Mouse (Mus musculus) liver, embryonic 13.5 days (tissue): Measurements from ENCODE around the gene Gm11084. TPM values are rescaled to one million over a fixed set of nuclear protein-coding genes. Genes with fewer than 3 reads are reported as not detected.

Source experiments
- ATAC-seq: fragments of 200-750 bp; cut with Nextera tagmentation; 2 replicates; pipeline ENCODE4 v1.8.0; 2017; ENCODE audit warnings: low read depth, mild to moderate bottlenecking, moderate number of reproducible peaks, moderate library complexity
- DNase-seq: peaks from one replicate; pipeline ENCODE4 v3.0.0; 2022
- H3K27ac ChIP-seq: fragments of 300-500 bp; sonication (generic); 2 replicates; pipeline ENCODE4 v1.5.1; 2015; ENCODE audit warnings: moderate library complexity, mild to moderate bottlenecking, inconsistent platforms
- H3K27me3 ChIP-seq: fragments of 300-500 bp; sonication (generic); 2 replicates; pipeline ENCODE4 v1.6.1; 2015; ENCODE audit warnings: mild to moderate bottlenecking, inconsistent platforms
- H3K36me3 ChIP-seq: fragments of 300-500 bp; sonication (generic); 2 replicates; pipeline ENCODE4 v1.6.1; 2015; ENCODE audit warnings: mild to moderate bottlenecking, inconsistent platforms
- H3K4me1 ChIP-seq: fragments of 300-500 bp; sonication (generic); replicated peaks from 2 replicates; pipeline ENCODE4 v1.6.1; 2015; ENCODE audit warnings: inconsistent platforms
- H3K4me2 ChIP-seq: fragments of 300-500 bp; sonication (generic); 2 replicates; pipeline ENCODE4 v1.6.1; 2015; ENCODE audit warnings: inconsistent platforms, mild to moderate bottlenecking, moderate library complexity
- H3K4me3 ChIP-seq: fragments of 300-500 bp; sonication (generic); replicated peaks from 2 replicates; pipeline ENCODE4 v1.5.1; 2015; ENCODE audit warnings: mild to moderate bottlenecking, inconsistent platforms
- H3K9ac ChIP-seq: fragments of 300-500 bp; sonication (generic); 2 replicates; pipeline ENCODE4 v1.6.1; 2015; ENCODE audit warnings: mild to moderate bottlenecking, inconsistent platforms
- H3K9me3 ChIP-seq: fragments of 300-500 bp; sonication (generic); replicated peaks from 2 replicates; pipeline ENCODE4 v1.6.1; 2016; ENCODE audit warnings: inconsistent platforms
- WGBS: fragments of 180-500 bp; shearing (Covaris S2); methylation state at CpG from one replicate; pipeline ENCODE4 v1.1.7; 2015; ENCODE audit not compliant: insufficient replicate concordance; 5-methylcytosine and 5-hydroxymethylcytosine counted together
- polyA plus RNA-seq: library from polyadenylated mRNA; unstranded; fragments of >200 nt; fragmentation: Nextera tagmentation; extraction: Ambion mirVana; gene quantifications from 2 replicates; pipeline ENCODE4 v1.2.1, GENCODE M21; 2015

The Gm11084 gene
- polyA plus RNA-seq, 1 experiment from 2014 or later = not detected

DNA sequence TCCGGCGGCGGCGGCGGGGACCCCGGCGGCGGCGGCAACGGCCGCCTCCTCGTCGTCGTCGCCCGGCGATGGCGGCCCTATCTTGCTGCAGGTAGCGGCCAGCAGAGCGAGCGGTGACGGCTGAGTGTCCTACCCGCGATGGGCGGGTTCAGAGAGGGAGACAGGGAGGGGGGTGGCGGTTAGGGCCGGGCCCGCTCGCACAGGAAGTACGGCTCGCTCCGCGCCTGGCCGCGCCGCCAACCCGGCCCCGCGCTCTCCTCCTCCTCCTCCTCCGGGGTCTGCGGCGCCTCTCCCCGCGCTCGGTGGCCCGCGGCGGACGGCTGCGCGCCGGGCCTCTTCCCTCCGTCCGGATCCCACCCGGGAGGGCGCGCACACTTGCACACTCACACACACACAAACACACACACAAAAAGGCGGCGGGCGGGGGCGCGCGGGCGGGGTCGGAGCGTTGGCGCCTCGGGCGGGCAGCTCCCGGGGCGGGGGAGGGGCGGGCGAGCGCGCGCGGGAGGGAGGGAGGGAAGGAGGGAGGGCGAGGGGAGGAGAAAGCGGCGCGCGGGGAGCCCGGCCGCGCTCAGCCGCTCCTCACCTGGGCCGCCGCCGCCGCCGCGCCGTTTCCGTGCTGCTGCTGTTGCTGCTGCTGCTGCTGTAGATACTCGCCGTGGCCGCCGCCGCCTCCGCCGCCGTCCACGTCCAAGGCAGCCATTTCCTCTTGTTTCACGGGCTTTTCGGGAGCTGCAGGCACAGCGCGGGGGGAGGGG, 7.4 kb downstream of the Gm11084 start:
- Histone ChIP-seq H3K36me3 (peaks cover 7% of the 10 kb centered on the region), H3K4me3 (peak overlapping the region; percentile 100), H3K27me3 (no peaks in the 10 kb centered on the region), H3K4me1 (peaks cover 38% of the 10 kb centered on the region), H3K4me2 (peak overlapping the region; percentile 77), H3K9ac (peak overlapping the region; percentile 100), H3K9me3 (no peaks in the 10 kb centered on the region), H3K27ac (peak overlapping the region; percentile 100)
- peak; percentile 80 for ATAC-seq
- DNase-seq = peak; percentile 85
- under 1% methylated on average over 58 of the region's 107 CpGs for WGBS

DNA sequence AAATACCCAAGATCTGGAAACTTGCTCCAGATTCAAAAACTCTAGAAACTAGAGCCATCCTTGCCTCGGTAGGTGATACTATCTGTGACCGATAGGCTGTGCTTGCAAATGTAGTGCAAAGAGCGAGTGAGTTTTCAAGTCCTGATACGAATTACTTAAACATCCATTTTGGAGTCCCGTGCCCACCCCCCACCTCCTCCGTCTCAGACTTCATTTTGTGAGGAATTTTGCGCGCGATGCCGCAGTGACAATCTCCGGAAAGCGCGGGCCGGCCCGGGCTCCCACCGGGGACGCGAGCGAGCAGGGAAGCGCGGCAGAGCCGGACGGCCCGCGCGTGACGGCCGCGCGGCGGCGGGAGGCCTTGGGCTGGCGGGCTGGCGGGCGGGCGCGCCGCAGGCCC, 8.0 kb downstream of the Gm11084 start:
- peak overlapping the region; percentile 77 for H3K4me2 ChIP-seq
- peak overlapping the region; percentile 100 for H3K9ac ChIP-seq
- DNase-seq (no peak), ATAC-seq (peak; percentile 19)
- 0% methylated on average over 31 of the region's 38 CpGs for WGBS
- H3K4me1 ChIP-seq = peaks cover 42% of the 10 kb centered on the region
- peaks cover 7% of the 10 kb centered on the region for H3K36me3 ChIP-seq
- H3K4me3 ChIP-seq = peak overlapping the region; percentile 100
- no peaks in the 10 kb centered on the region for H3K9me3 ChIP-seq
- no peaks in the 10 kb centered on the region for H3K27me3 ChIP-seq
- H3K27ac ChIP-seq = peak overlapping the region; percentile 100

DNA sequence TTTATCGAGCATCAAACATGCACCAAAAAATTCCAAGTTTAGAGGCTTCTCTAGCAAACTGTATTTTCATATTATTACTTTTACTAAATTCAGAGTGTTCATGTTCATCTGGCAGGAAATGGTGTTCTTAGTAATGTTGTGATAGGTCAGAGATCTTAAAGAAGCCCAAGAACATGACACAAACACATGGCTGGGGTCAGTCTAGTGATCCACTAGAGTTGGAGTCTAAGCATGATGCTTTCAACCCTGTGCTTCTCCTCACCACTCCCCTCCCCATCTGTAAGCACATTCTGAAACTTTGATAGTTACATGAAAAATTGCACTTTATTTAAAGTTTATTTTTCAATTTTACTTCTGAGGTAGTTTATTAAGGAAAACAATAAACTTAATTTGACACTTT, 9.2 kb downstream of the Gm11084 start:
- Histone ChIP-seq H3K9ac (peak overlapping the region; percentile 72), H3K4me2 (peak overlapping the region; percentile 75), H3K4me3 (peak overlapping the region; percentile 60), H3K4me1 (peaks cover 44% of the 10 kb centered on the region), H3K27me3 (no peaks in the 10 kb centered on the region), H3K27ac (no peak overlapping the region), H3K36me3 (peaks cover 9% of the 10 kb centered on the region), H3K9me3 (no peaks in the 10 kb centered on the region)
- no peak for DNase-seq
- 74% methylated on average over 1 of the region's 1 CpGs for WGBS
- ATAC-seq = no peak

DNA sequence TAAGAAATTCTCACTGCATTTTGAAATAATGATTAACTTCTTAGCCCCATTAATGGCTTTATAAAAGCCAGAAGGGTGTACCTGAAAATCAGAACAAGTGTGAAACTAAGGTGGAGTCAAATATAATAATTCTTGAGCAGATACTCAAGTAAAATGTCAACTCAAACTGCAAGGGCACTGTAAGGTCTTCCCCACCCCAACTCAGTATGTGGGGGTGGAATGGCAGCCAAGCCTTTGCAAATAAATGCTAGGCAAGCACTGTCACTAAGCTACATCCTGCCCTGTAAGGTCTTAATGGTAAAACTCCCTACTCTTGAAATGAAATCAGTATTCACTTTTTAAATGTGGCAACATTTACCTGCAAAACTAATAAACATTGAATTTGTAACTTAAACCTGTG, 10.5 kb downstream of the Gm11084 start:
- peak overlapping the region; percentile 50 for H3K4me2 ChIP-seq
- H3K27me3 ChIP-seq = no peaks in the 10 kb centered on the region
- peaks cover 35% of the 10 kb centered on the region for H3K4me1 ChIP-seq
- H3K9ac ChIP-seq = 0 out of 2 replicates have a peak overlapping the region, but pooled peaks have one; percentile 27
- no peaks in the 10 kb centered on the region for H3K9me3 ChIP-seq
- H3K27ac ChIP-seq = 0 out of 2 replicates have a peak overlapping the region, but pooled peaks have one; percentile 29
- no peak for ATAC-seq
- no peak for DNase-seq
- peaks cover 17% of the 10 kb centered on the region for H3K36me3 ChIP-seq
- peak overlapping the region; percentile 20 for H3K4me3 ChIP-seq

DNA sequence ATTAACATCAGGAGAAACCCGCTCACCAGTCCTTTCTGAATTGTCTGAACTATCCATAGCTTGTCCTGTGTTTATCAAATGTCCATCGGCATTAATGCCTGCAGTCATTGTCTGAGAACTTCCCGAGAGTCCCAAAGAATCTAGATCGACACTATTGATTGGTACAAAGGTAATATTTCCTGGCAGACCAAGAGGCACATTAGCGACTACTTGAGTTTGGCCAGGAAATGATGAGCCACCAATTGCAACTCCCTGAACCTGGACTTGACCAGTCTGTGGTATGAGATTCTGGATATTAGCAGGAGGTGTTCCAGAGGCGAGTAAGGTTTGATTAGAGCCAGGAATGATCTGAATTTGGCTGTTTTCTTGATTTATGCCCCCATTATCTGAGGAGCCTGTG, 15.7 kb downstream of the Gm11084 start:
- no peak for ATAC-seq

DNA sequence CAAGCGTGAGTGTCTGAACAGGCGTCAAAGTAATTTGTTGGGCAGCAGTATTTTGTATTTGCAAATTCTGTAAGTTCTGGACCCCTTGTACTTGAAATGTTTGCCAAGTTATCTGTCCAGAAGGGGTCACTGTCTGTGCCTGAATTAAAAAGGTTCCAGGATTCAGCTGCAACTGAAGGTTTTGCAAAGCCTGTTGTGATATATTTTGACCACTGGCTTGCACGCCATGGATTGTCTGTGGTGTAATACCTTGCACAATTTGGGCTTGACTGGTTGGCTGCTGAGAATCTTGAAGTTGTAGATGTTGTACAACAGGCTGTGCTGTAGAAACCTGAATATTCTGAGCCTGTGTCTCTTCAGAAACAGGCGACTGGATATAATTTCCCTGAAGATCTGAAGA, 16.2 kb downstream of the Gm11084 start:
- DNase-seq (no peak), ATAC-seq (no peak)
- no peaks in the 10 kb centered on the region for H3K27me3 ChIP-seq
- no peak overlapping the region for H3K4me3 ChIP-seq
- no peaks in the 10 kb centered on the region for H3K9me3 ChIP-seq
- H3K4me1 ChIP-seq = peaks cover 39% of the 10 kb centered on the region
- H3K27ac ChIP-seq = no peak overlapping the region
- H3K4me2 ChIP-seq = no peak overlapping the region
- 90% methylated on average over 4 of the region's 4 CpGs for WGBS
- peaks cover 52% of the 10 kb centered on the region for H3K36me3 ChIP-seq
- H3K9ac ChIP-seq = no peak overlapping the region

More for the DNA sequence above, 15.7 kb downstream of the Gm11084 start:
- Histone ChIP-seq H3K36me3 (peaks cover 53% of the 10 kb centered on the region), H3K9me3 (no peaks in the 10 kb centered on the region), H3K4me1 (peaks cover 39% of the 10 kb centered on the region), H3K27ac (no peak overlapping the region), H3K27me3 (no peaks in the 10 kb centered on the region), H3K4me2 (no peak overlapping the region), H3K9ac (no peak overlapping the region), H3K4me3 (no peak overlapping the region)
- 85% methylated on average over 6 of the region's 6 CpGs for WGBS
- DNase-seq = no peak

DNA sequence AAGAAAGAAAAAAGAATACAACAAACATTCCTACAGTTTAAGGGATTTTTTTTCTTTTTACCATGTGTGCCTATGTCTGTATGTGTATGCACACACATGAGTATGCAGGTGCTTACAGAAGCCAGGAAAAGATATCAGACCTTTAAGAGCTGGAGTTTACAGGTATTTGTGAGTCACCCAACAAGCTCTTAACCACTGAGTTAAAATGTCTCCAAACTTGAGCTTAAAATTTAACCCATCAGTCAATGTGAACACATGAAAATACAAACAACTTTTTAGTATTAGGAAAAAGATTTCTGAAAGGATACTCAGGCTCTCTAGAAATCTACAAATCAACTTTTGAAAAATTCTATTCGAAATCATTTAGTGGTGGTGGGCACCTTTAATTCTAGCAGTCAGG, 18.0 kb downstream of the Gm11084 start:
- Histone ChIP-seq H3K4me1 (peaks cover 45% of the 10 kb centered on the region), H3K36me3 (peaks cover 54% of the 10 kb centered on the region), H3K27ac (no peak overlapping the region), H3K9ac (no peak overlapping the region), H3K4me3 (no peak overlapping the region), H3K9me3 (no peaks in the 10 kb centered on the region), H3K27me3 (no peaks in the 10 kb centered on the region), H3K4me2 (no peak overlapping the region)
- no peak for ATAC-seq
- 90% methylated on average over 1 of the region's 1 CpGs for WGBS
- DNase-seq = no peak

DNA sequence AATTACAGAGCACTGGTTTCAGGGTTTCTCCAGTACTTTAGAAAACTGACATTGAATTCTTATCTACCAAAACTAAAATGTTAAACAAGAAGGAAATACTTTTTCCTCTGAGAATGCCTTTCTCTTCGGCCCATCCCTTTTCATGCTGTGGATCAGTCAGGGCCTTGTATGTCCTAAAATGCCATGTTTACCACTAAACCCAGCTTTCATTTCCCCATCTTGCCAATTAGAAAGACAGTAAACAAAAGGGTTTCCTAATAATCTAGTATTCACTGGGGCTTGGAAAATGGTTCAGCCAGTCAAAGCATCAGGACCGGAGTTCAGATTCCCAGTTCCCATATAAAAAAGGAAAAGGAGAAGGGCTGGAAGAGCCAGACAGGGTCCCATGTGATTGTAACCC, 21.1 kb downstream of the Gm11084 start:
- ATAC-seq = no peak
- 85% methylated on average over 2 of the region's 2 CpGs for WGBS
- Histone ChIP-seq H3K36me3 (peaks cover 58% of the 10 kb centered on the region), H3K27ac (no peak overlapping the region), H3K4me1 (peaks cover 46% of the 10 kb centered on the region), H3K4me2 (no peak overlapping the region), H3K4me3 (no peak overlapping the region), H3K9ac (no peak overlapping the region), H3K27me3 (no peaks in the 10 kb centered on the region), H3K9me3 (no peaks in the 10 kb centered on the region)
- no peak for DNase-seq

DNA sequence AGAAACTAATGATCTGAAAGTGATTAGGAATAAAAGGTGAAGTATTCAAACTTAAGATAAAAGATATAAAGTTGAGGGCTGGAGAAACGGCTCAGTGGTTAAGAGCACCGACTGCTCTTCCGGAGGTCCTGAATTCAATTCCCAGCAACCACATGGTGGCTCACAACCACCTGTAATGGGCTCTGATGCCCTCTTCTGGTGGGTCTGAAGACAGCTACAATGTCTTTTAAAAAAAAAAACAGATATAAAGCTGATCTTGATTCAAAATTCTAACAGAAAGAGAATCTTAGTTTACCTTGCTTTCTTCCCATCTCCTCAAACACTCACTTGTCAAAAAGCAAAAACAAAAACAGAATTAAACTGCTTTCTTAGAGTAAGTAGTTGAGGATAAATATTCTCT, 30.1 kb downstream of the Gm11084 start:
- H3K9me3 ChIP-seq = no peaks in the 10 kb centered on the region
- H3K27me3 ChIP-seq = no peaks in the 10 kb centered on the region
- no peak overlapping the region for H3K4me3 ChIP-seq
- H3K4me2 ChIP-seq = no peak overlapping the region
- ATAC-seq = no peak
- H3K9ac ChIP-seq = no peak overlapping the region
- H3K27ac ChIP-seq = no peak overlapping the region
- 93% methylated on average over 3 of the region's 3 CpGs for WGBS
- peaks cover 19% of the 10 kb centered on the region for H3K4me1 ChIP-seq
- no peak for DNase-seq
- peaks cover 69% of the 10 kb centered on the region for H3K36me3 ChIP-seq

DNA sequence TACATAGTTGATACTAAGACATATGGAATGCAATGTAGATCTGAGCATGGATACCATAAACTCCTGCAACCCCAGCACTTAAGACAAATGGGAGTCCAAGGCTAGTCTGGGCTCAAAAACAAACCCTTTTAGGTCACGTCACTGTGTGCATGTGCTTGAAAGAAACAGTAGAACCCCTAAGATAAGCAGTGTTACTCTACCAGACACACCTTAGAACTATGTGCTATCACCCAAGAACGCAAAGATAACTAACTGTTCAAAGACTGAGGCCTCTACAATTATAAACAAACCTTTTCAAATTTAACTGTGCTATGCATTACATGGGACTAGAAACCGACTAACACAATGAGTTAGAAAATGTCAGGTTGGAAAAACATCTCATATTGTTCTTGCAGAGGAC, 33.5 kb downstream of the Gm11084 start:
- H3K4me2 ChIP-seq = no peak overlapping the region
- H3K4me1 ChIP-seq = peaks cover 29% of the 10 kb centered on the region
- H3K9me3 ChIP-seq = no peaks in the 10 kb centered on the region
- H3K27me3 ChIP-seq = no peaks in the 10 kb centered on the region
- peaks cover 61% of the 10 kb centered on the region for H3K36me3 ChIP-seq
- 0 out of 2 replicates have a peak overlapping the region, but pooled peaks have one; percentile 1 for H3K27ac ChIP-seq
- no peak overlapping the region for H3K4me3 ChIP-seq
- no peak for DNase-seq
- WGBS = 41% methylated on average over 3 of the region's 3 CpGs
- no peak overlapping the region for H3K9ac ChIP-seq
- ATAC-seq = peak; percentile 72

DNA sequence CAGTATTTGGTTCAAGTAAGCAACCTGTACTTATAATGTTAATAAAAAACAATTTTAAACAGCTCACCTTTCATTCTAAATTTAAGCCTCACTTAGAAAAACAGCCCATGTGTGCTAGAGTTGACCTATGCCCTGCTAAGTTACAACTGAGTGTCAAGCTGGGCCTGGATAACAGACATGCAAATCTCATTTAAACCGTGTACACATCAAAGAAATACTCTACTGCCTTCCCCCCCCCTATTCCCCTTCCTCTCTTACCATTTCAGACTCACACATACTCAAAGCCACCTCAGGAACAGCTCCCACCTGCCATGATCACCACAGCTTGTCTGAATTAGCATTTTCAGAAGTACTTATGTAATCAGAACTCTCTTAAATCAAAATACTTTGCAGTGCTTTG, 50.6 kb downstream of the Gm11084 start:
- no peak overlapping the region for H3K4me2 ChIP-seq
- DNase-seq (no peak), ATAC-seq (no peak)
- no peak overlapping the region for H3K9ac ChIP-seq
- peaks cover 37% of the 10 kb centered on the region for H3K36me3 ChIP-seq
- no peaks in the 10 kb centered on the region for H3K27me3 ChIP-seq
- no peaks in the 10 kb centered on the region for H3K4me1 ChIP-seq
- 43% methylated on average over 1 of the region's 1 CpGs for WGBS
- H3K4me3 ChIP-seq = no peak overlapping the region
- H3K9me3 ChIP-seq = no peaks in the 10 kb centered on the region
- no peak overlapping the region for H3K27ac ChIP-seq

DNA sequence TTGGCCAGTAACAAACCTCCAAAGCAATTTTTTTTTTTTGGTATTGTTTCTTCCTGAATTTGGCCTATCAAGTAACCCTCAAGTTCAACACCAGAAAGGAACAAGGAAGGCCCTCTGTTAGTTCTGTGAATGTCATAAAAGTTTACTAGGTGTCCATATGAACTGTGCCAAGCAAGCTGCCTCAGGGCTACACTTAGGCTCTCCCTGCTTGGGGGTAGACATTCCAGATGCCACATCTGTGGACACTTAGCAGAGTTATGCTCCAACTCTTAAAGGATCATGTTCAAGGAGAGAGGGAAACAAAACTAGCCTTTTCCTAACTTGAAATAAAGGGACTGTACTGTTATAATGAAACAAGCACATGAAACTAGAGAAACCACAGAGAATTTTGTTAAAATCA, 54.3 kb downstream of the Gm11084 start:
- no peak for DNase-seq
- no peak overlapping the region for H3K27ac ChIP-seq
- H3K9me3 ChIP-seq = no peaks in the 10 kb centered on the region
- H3K4me3 ChIP-seq = no peak overlapping the region
- no peaks in the 10 kb centered on the region for H3K27me3 ChIP-seq
- no peak overlapping the region for H3K9ac ChIP-seq
- no peak for ATAC-seq
- no peaks in the 10 kb centered on the region for H3K4me1 ChIP-seq
- peaks cover 15% of the 10 kb centered on the region for H3K36me3 ChIP-seq
- no peak overlapping the region for H3K4me2 ChIP-seq
